Mouse (Mus musculus) lung, postnatal 0 days (tissue): Measurements from ENCODE around the gene Runx2.

Experiments used
- CTCF ChIP-seq: IDR thresholded peaks from 2 replicates; pipeline ENCODE4 v1.5.1; 2016; ENCODE audit warnings: antibody characterized with exemption, mild to moderate bottlenecking
- EP300 ChIP-seq: IDR thresholded peaks from 2 replicates; pipeline ENCODE4 v1.6.1; 2016; ENCODE audit warnings: antibody characterized with exemption, mild to moderate bottlenecking, control low read depth

GRCm38 (mm10) chr17:44660121-44660806 is 154.3 kb downstream of the Runx2 start:
- no peak for TF ChIP-seq CTCF
- TF ChIP-seq EP300, result no peak
